Mouse (Mus musculus): ENCODE measurements around the gene Klf1.

Klf1 gene

DNA sequence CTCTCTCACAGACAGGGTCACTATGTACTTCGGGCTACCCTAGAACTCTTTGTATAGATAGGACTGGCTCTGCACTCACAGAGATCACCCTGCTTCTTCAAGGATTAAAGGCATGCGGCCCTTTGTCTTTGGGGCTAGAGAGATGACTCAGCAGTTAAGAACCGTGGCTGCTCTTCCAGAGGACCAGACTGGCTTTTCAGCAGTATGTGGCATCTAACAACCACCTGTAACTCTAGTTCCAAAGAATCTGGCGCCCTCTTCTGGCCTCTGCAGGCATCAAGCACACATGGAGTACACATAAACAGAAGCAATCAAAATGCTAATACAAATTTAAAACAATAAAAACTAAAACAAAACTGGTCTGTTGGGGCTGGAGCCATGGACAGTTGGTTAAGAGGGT, 12.2 kb downstream of the Klf1 start:
- TF ChIP-seq GATA4 (IDR thresholded peaks at IDR 0.05; ENCODE audit: insufficient replicate concordance, low read length) = no peak

GRCm38 (mm10) chr8:84915269-84915668, 13.5 kb downstream of the Klf1 start:
- no peak for TF ChIP-seq GATA4 (IDR thresholded peaks at IDR 0.05; ENCODE audit: insufficient replicate concordance, low read length)

DNA sequence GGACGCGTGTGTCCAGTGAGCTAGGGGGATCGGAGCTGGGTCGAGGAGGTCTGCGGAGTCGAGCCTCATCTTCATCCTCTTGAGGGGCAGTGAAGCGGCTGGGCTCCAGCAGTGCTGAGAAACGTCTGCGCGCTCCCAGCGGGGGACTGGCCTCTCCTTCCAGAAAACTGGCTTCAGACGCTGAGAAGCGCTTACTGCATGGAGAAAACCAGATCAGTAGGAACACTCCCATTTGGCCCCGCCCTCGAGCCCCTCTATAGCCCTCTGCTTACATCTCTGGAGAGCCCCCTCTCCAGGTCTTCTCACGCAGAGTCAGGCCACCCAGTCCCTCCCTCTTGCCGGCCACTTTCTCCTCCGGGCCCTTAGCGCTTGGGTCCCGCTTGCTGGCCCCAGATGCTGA, 16.1 kb downstream of the Klf1 start:
- TF ChIP-seq GATA4 (IDR thresholded peaks at IDR 0.05; ENCODE audit: insufficient replicate concordance, low read length) = no peak

DNA sequence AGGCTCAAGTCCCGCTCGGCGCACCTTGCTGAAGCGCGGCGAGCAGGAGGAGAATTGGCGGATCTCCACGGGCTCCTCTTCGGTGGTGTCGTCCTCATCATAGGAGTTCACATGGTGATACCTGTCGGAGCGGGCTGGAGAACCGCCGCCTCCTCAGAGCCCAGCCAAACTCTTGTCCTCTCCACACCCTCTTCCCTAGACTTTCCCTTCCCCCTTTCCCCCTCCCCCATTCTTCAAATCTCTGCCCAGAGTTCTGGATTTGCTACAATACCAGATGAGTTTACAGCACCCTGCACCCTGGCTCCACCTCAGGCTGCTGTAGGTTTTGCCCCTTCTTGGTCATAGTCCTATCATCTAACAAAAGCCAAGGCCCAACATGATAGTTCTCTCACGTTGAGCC, 16.9 kb downstream of the Klf1 start:
- TF ChIP-seq GATA4 (IDR thresholded peaks at IDR 0.05; ENCODE audit: insufficient replicate concordance, low read length) = no peak

DNA sequence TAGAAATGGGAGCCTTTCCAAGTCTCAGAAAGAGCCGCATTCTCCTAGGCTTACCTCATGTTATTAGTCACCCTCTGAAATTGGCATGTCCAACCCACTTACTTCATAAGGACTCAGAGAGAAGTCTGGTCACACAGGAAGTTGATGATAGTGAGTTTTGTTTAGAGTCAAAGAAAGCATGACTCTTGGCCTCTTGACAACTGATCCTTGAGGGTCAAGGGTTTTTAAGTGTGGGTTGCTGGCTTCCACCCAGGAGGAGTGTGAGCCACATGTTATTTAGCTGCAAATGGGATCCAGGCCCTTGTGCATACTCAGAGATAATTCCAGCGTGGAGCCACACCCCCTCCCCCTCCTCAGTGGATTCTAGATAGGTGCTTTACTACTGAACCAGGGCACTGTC, 19.9 kb downstream of the Klf1 start:
- TF ChIP-seq GATA4 (IDR thresholded peaks at IDR 0.05; ENCODE audit: insufficient replicate concordance, low read length) = no peak

GRCm38 (mm10) chr8:84925557-84925956, 23.8 kb downstream of the Klf1 start:
- TF ChIP-seq GATA4 (IDR thresholded peaks at IDR 0.05; ENCODE audit: insufficient replicate concordance, low read length) = no peak

- no peak for TF ChIP-seq GATA4 (IDR thresholded peaks at IDR 0.05; ENCODE audit: insufficient replicate concordance, low read length)
Observed at GRCm38 (mm10) chr8:84927513-84927912, 25.8 kb downstream of the Klf1 start.

DNA sequence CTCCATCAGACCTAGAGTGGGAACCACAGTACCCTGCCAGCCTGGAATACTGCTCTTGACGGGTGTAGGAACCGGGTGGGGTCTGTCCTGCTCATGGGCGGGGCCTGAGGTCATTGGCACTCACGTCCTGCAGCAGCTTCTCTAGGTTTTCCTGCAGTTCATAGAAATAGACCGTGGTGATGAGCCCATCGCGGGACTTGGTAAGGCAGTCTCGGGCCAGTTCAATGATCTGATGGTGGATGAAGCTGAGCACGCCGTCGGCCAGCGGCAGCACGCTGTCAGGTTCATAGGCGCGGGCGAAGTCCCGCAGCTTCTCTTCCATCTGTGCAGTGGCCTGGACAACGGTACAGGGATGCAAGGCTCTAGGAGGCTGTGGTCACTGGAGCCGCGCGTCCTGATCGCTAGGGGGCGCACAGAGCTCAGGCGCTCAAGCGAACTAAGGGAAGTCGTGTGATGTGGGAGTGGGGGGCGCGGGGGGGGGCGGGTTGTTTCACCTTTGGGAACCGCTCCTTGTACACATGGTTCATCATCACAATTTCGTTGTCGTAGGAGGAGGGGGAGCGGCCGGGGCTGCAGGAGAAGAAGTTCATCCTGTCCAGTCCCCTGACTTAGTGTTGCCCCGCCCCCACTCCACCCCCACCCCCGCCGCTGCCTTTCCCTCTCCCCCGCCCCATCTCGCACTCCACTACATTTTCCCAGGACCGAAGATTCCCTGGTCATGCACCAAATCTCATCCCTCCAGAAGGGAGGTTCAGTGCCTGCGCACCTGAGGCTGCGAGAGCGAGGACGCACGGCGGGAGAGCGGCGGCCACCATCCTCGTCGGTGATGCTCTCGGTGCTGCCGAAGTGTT, 27.0 kb downstream of the Klf1 start:
- TF ChIP-seq GATA4 (IDR thresholded peaks at IDR 0.05; ENCODE audit: insufficient replicate concordance, low read length) = no peak

- no peak for TF ChIP-seq GATA4 (IDR thresholded peaks at IDR 0.05; ENCODE audit: insufficient replicate concordance, low read length)
Observed at GRCm38 (mm10) chr8:84930582-84930981, 28.9 kb downstream of the Klf1 start.

DNA sequence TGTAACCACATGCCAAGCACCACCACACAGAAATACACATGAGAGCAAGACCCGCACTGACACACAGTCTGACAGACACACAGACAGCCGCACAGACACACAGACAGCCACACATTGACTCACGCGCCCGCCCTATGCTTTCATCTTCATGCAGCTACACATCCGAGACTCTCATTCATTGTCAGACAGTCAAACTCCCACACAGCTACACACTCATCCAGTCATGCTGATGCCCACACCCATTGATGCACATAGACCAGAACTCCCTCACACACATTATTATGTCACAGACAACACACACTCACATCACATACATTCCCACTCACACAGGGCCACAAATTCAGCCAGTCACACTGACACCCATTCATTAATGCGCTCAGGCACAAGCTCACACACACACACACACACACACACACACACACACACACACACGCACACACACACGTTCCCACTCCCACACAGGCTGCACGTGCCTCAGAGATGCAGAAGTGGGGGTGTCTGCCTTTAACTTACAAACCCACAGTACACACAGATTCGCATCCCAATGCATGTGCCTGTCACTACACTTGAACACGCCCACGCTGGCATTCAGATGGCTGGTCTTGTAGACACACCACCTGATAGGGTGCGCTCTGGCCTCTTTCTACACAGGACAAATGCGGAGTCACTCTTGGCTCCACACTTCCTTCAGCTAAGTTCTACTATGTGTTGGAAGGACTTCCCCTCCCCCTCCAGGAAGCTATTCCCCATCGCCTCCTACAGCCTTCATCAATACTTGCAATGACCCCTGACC, 32.2 kb downstream of the Klf1 start:
- no peak for TF ChIP-seq GATA4 (IDR thresholded peaks at IDR 0.05; ENCODE audit: insufficient replicate concordance, low read length)

GRCm38 (mm10) chr8:84934860-84935259, 33.1 kb downstream of the Klf1 start:
- no peak for TF ChIP-seq GATA4 (IDR thresholded peaks at IDR 0.05; ENCODE audit: insufficient replicate concordance, low read length)

DNA sequence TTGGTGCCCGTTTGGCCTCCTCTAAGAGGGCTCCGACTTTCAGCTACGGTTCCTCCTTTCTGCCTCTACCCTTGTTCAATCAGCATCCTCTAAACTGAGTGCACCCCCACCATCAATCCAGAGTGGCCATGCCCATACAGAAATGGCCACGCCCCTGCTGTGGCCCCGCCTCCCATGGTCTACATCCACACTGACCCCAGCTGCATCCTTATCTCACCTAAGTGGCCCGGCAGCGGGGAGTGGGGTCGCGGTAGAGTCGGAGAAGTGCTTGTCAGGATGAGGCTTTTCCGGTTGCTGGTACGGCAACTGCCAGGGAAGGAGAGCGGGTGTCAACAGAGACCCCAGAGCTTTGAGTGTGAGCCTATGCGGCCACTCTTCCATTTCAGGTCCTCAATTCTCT, 33.8 kb downstream of the Klf1 start:
- no peak for TF ChIP-seq GATA4 (IDR thresholded peaks at IDR 0.05; ENCODE audit: insufficient replicate concordance, low read length)

DNA sequence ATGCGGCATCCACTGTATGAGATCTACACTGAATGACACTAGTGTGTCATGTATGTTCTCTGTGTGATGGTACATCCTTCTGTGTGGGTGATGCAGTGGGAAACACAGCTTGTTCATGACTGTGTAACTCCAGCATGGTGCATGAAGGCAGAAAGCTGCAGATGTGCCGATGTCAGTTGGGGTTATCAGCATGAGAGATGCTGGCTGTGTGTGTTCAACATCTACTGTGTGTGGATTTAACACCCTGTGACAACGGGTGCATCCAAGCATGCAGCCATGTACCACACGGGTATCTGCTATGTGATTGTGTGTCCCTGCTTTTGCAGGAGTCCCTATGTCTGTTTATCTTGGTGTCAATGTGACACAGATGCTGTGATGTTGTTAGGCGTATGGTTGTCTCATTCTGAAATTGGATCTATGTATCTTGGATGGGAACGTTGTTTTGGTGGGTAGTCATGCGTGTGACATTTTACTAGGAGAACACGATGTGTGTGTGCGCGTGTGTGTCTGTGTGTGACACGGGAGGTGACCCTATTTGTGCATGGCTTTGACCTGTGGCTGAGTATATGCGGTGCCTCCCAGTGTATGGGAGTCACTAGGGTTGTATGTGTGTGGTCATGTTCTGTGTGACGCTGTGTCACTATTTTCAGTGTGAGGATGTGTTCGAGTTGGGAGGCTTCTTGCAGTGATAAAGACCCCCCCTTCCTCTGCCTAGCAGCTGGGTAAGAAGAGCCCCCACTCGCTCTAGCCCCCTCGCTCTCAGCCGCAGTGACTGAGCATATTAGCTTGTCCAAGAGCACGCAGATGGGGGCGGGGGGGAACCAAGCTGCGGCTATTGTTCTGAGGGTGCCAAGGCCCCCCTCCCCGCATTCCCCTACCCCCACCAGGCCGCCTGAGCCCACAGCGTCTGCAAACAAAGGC, 34.6 kb downstream of the Klf1 start:
- TF ChIP-seq GATA4 (IDR thresholded peaks at IDR 0.05; ENCODE audit: insufficient replicate concordance, low read length) = no peak

- no peak for TF ChIP-seq GATA4 (IDR thresholded peaks at IDR 0.05; ENCODE audit: insufficient replicate concordance, low read length)
Observed at GRCm38 (mm10) chr8:84936962-84937546, 35.3 kb downstream of the Klf1 start, which contains the start of gene Mast1. Mast1 (minus strand) TSS chr8:84937359.

All from liver, adult (tissue).